Mouse (Mus musculus): ENCODE data around the gene Aplp2. TPM values are rescaled to one million over a fixed set of nuclear protein-coding genes. Genes with fewer than 3 reads are reported as not detected.

Gene Aplp2
- total RNA-seq, 2 experiments from 2014 or later, result 137 to 148 TPM

DNA sequence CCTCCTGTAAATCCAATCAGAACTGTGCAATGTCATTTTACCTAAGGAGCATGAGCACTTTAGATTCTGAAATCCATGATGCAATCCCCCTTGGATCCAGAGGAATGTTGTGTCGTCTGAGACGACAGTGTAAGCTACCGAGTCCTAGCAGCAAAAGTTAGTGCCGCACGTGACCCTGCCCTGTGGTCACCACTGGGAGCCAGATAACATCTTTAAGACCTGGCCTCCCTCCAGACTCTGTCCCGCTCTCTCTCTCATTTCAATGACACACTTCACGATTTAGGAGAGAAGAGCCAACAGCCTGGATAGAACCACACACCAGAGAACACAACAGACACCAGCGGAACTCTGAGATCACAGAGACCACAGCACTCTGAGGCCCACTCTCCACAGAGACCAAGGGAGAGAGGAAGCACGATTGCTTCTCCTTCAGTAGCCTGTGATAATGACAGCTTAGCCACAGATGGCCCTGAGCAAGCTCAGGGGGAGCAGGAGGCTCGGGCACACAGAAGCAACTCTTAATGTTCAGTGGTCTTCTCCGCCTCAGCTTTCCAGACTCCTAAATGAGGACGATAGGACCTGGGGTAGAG lies 83.6 kb downstream of the Aplp2 start:
- DNase-seq, result no peak

- DNase-seq, result no peak
These were observed 85.5 kb downstream of the Aplp2 start for GRCm38 (mm10) chr9:31126079-31126478.

- no peak for DNase-seq
These were observed 89.1 kb downstream of the Aplp2 start for GRCm38 (mm10) chr9:31122464-31123030.

- DNase-seq, result no peak
These were observed 91.1 kb downstream of the Aplp2 start for GRCm38 (mm10) chr9:31120533-31120915.

GRCm38 (mm10) chr9:31119882-31120532 lies 91.6 kb downstream of the Aplp2 start:
- DNase-seq, result no peak

GRCm38 (mm10) chr9:31119405-31119804 lies 92.2 kb downstream of the Aplp2 start:
- DNase-seq, result no peak

DNA sequence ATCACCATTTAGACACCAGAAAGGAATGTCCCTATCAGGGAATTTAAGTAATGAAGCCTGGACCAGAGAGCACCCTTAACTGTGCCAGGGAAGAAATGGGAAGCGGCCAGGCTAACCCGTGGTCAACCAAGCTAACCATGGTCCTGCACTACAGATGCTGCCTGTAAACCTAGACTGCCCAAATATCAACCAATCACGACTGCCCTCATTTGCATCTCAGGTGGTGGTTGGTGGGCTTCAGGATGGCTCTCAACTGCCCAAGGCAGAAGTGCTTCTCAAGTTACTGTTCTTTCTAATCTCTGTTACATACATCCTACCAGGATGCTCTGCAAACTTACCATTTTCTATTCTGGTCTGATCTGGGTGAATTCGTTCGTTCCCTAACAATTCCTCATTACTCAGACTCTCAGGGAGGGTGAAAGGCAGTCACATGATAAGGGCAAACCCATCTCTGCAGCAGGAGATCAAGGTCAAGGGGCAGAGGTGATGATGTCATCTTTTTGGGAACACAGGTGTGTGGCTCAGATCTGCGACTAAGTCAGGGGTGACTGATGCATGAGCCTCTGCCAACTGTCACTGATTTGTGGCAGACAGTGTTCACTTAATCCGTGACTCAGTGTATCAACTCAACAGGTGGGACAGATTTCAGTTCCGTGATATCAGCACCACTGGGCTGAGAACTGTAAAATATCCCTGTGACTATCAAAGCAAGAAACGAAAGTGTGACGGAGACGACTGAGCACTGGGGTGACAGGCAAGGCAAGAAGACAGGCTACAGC lies 92.9 kb downstream of the Aplp2 start:
- no peak for DNase-seq

DNA sequence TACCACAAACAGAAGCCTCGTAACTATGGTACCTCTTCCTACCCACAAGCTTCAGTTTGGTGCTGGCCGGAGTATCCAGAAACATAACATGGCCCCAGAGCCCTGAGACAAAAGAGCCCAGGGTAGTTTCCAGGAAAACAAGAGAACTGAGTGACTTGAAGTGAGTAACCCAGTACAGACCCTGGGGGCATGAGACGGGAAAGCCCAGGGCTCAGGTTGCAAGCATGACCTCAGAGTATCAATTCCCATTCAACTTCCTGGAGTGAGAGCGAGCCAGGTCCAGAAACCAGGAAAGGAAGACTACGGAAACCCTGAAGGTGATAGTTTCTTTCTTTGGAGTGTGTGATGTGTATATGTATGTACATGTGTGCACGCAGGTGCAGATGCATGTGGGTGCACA lies 94.1 kb downstream of the Aplp2 start:
- no peak for DNase-seq

DNA sequence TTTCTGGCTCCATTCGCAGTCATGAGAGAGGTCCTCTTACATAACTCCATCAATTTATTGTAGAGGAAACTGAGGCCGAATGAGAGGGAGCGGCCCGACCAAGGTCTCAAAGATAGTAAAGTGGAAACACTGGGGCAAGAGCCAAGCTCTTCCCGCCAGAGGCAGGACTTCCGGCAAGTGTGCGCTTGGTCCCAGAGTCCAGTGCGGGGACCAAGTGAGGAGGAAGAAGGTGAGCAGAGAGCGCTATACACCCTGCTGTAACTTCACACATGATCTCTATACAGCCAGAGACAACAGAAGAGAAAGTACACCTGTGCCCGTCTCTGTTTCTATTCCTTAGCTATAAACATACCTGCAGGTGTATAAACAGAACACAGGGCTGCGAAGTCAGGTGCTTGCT lies 94.5 kb downstream of the Aplp2 start:
- no peak for DNase-seq

DNA sequence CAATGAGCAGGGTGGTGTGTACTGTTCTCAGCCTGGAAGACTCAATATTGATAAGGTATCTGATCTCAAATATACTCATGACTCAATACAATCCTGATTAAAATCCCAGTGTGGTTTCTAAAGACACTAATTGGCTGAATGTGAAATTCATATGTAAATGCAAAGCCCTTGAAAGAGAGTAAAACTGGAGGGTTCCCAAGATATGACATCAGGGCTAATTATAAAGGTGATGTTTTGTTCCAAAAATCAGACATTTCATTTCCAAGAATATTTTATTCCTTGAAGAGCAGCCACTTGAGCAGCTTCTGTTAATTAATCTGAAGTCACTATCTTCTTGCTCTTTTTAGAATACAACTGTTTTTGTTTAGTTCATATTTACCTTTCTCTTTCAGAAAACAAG lies 96.0 kb downstream of the Aplp2 start:
- no peak for DNase-seq

- no peak for DNase-seq
These were observed 103.2 kb downstream of the Aplp2 start for GRCm38 (mm10) chr9:31108464-31108863.

Other genes starting within 250 kb of the Aplp2 start
- gene Zbtb44, start 181.2 kb downstream of the Aplp2 start, total RNA-seq (2021), result 10 to 100 TPM; 41.4 to 42.8 TPM
- gene St14, start 80.0 kb downstream of the Aplp2 start, total RNA-seq (2021), result under 1 TPM; 0.20 to 0.66 TPM
- 1 to 10 TPM; 3.4 to 5.7 TPM for gene Prdm10, start 68.7 kb upstream of the Aplp2 start, total RNA-seq (2021)
- 10 to 100 TPM; 11.5 to 15.6 TPM for gene Nfrkb, start 174.4 kb upstream of the Aplp2 start, total RNA-seq (2021)

Data from gastrocnemius, postnatal 10 days (tissue).